Mouse (Mus musculus) fat pad, adult 2 months (tissue): ENCODE measurements around the gene Slitrk6.

ENCODE experiments used
- DNase-seq: peaks from one replicate; pipeline ENCODE4 v3.0.0-alpha.2; 2011; ENCODE audit warnings: low read depth, low spot score; ENCODE audit errors: extremely low read depth

The Slitrk6 gene

GRCm38 (mm10) chr14:110754484-110755307, at the start of gene Slitrk6:
Slitrk6 (minus strand) TSS chr14:110755149.
- peak; percentile 61 for DNase-seq

- no peak for DNase-seq
Observed at GRCm38 (mm10) chr14:110777546-110777945, 22.6 kb upstream of the Slitrk6 start.

- DNase-seq: no peak
Observed at GRCm38 (mm10) chr14:110770694-110771093, 15.7 kb upstream of the Slitrk6 start.

DNA sequence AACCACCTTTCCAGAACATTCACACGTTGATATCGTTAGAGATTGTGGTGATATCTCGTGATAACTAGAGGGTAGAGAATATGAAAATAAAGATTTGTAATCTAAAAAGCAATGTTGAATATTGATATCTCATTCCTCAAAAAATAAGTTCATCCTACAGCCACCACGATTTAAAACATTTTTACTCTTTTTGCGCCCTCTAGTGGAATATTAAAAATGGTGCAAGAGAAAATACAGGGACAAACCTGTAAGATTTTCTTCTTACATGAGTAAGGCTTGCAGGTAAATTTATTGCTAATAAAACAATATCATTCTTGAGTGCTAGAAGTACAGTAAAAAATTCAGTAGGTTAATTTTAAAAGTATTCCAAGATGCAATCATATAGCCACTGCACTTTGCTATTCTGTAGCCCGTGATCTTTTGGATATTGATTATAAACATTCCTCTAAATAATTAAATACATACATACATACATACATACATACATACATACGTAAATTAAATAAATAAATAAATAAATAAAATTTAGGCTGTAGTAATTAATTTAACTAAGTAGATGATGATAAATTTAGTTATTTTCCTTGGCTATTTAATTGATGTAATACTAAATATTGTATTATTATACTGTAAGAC, 7.8 kb upstream of the Slitrk6 start:
- DNase-seq: no peak

DNA sequence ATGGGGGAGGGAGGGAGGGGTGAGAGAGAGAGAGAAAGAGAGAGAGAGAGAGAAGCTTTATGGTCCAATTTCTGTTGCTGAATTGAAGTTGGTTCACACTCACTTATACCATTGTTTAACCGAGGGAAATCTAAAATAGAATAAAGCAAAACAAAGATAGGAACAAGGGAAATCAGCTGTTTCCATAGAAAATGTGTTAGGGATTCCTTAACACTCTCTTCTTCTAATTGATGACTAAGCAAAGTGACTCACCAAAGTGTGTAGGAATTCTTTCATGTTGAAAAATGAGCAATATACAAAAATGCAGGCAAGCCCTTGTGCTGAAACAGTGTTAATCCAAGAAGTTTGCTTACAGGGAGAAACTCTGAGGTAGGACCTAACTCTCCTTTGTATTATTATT, 6.0 kb upstream of the Slitrk6 start:
- no peak for DNase-seq

GRCm38 (mm10) chr14:110755308-110755650, 330 bp upstream of the Slitrk6 start:
- no peak for DNase-seq

GRCm38 (mm10) chr14:110739861-110740260, 15.1 kb downstream of the Slitrk6 start:
- DNase-seq: no peak

- no peak for DNase-seq
Observed at GRCm38 (mm10) chr14:110739368-110739767, 15.6 kb downstream of the Slitrk6 start.

DNA sequence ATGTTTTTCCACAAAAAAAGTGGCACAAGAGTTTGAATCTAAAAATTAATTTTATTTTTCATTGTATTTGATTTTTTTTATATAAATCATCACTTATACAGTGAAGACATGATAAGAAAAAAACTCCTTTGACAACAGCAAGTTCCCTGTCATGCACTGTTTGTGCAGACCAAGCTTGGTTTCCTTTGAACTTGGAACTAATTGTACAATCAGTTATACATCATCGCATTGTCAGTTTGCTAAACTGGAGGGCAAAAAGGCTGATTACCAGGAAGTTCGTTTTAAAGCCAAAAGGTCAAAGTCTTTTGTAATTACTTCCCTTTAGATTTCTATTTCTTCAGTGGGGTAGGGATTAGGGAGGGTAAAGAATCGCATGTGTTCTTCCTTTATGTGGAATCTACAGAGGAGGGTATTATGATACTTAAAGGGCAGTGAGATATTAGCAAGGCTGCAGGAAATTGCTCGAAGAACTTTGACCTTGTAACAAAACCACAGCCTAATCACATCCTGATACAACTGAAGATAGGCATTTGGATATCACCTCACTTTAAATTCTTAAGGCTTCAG, 26.5 kb downstream of the Slitrk6 start:
- DNase-seq: no peak

- DNase-seq: no peak
Observed at GRCm38 (mm10) chr14:110724026-110724576, 30.8 kb downstream of the Slitrk6 start.
